Mouse (Mus musculus): ENCODE measurements around the gene Gm42906. TPM values are rescaled to one million over a fixed set of nuclear protein-coding genes. Genes with fewer than 3 reads are reported as not detected.

The Gm42906 gene
- polyA plus RNA-seq, 1 experiment = not detected

- no peak overlapping the region for H3K4me3 ChIP-seq (ENCODE audit: insufficient read depth, low read depth, low read length)
- H3K4me1 ChIP-seq (ENCODE audit: control insufficient read depth, insufficient read depth, low read length) = no peaks in the 10 kb centered on the region; the same call in 1 of the 2 replicates
- WGBS = 55% methylated on average over 7 of the region's 7 CpGs
- TF ChIP-seq CTCF (IDR thresholded peaks at IDR 0.05; ENCODE audit: insufficient read depth, low read depth, low read length) (no peak), POLR2A (IDR thresholded peaks at IDR 0.05; ENCODE audit: insufficient read depth, low read depth, low read length) (no peak)
- H3K27ac ChIP-seq (ENCODE audit: insufficient read depth, low read depth, low read length) = no peak overlapping the region
Measured at GRCm38 (mm10) chr5:151037871-151038270, 390.1 kb downstream of the Gm42906 start.

- no peaks in the 10 kb centered on the region; the same call in 1 of the 2 replicates for H3K4me1 ChIP-seq (ENCODE audit: control insufficient read depth, insufficient read depth, low read length)
- no peak overlapping the region for H3K27ac ChIP-seq (ENCODE audit: insufficient read depth, low read depth, low read length)
- no peak for TF ChIP-seq POLR2A (IDR thresholded peaks at IDR 0.05; ENCODE audit: insufficient read depth, low read depth, low read length)
- TF ChIP-seq CTCF (IDR thresholded peaks at IDR 0.05; ENCODE audit: insufficient read depth, low read depth, low read length) = no peak
- 54% methylated on average over 9 of the region's 9 CpGs for WGBS
- no peak overlapping the region for H3K4me3 ChIP-seq (ENCODE audit: insufficient read depth, low read depth, low read length)
Measured at GRCm38 (mm10) chr5:151034715-151035512, 393.0 kb downstream of the Gm42906 start.

- no peak overlapping the region for H3K27ac ChIP-seq (ENCODE audit: insufficient read depth, low read depth, low read length)
- peaks cover 5% of the 10 kb centered on the region for H3K4me1 ChIP-seq (ENCODE audit: control insufficient read depth, insufficient read depth, low read length)
- WGBS = 71% methylated on average over 6 of the region's 6 CpGs
- H3K4me3 ChIP-seq (ENCODE audit: insufficient read depth, low read depth, low read length) = no peak overlapping the region
- TF ChIP-seq CTCF (IDR thresholded peaks at IDR 0.05; ENCODE audit: insufficient read depth, low read depth, low read length) (no peak), POLR2A (IDR thresholded peaks at IDR 0.05; ENCODE audit: insufficient read depth, low read depth, low read length) (no peak)
Measured at GRCm38 (mm10) chr5:151028906-151029305, 399.1 kb downstream of the Gm42906 start.

GRCm38 (mm10) chr5:151027171-151027570 is 400.8 kb downstream of the Gm42906 start:
- H3K27ac ChIP-seq (ENCODE audit: insufficient read depth, low read depth, low read length) = no peak overlapping the region
- TF ChIP-seq CTCF (IDR thresholded peaks at IDR 0.05; ENCODE audit: insufficient read depth, low read depth, low read length) (no peak), POLR2A (IDR thresholded peaks at IDR 0.05; ENCODE audit: insufficient read depth, low read depth, low read length) (no peak)
- 30% methylated on average over 7 of the region's 7 CpGs for WGBS
- H3K4me3 ChIP-seq (ENCODE audit: insufficient read depth, low read depth, low read length) = no peak overlapping the region
- H3K4me1 ChIP-seq (ENCODE audit: control insufficient read depth, insufficient read depth, low read length) = peaks cover 12% of the 10 kb centered on the region

- no peak overlapping the region for H3K27ac ChIP-seq (ENCODE audit: insufficient read depth, low read depth, low read length)
- 91% methylated on average over 4 of the region's 4 CpGs for WGBS
Measured at GRCm38 (mm10) chr5:151026069-151026468, 401.9 kb downstream of the Gm42906 start.

GRCm38 (mm10) chr5:151024483-151024882 is 403.5 kb downstream of the Gm42906 start:
- H3K4me3 ChIP-seq (ENCODE audit: insufficient read depth, low read depth, low read length) = no peak overlapping the region
- H3K4me1 ChIP-seq (ENCODE audit: control insufficient read depth, insufficient read depth, low read length) = peaks cover 22% of the 10 kb centered on the region
- 92% methylated on average over 2 of the region's 2 CpGs for WGBS
- TF ChIP-seq CTCF (IDR thresholded peaks at IDR 0.05; ENCODE audit: insufficient read depth, low read depth, low read length) (no peak), POLR2A (IDR thresholded peaks at IDR 0.05; ENCODE audit: insufficient read depth, low read depth, low read length) (no peak)
- no peak overlapping the region for H3K27ac ChIP-seq (ENCODE audit: insufficient read depth, low read depth, low read length)

More at GRCm38 (mm10) chr5:151026069-151026468, 401.9 kb downstream of the Gm42906 start:
- no peak overlapping the region for H3K4me3 ChIP-seq (ENCODE audit: insufficient read depth, low read depth, low read length)
- no peak for TF ChIP-seq CTCF (IDR thresholded peaks at IDR 0.05; ENCODE audit: insufficient read depth, low read depth, low read length)
- TF ChIP-seq POLR2A (IDR thresholded peaks at IDR 0.05; ENCODE audit: insufficient read depth, low read depth, low read length) = no peak
- peaks cover 14% of the 10 kb centered on the region for H3K4me1 ChIP-seq (ENCODE audit: control insufficient read depth, insufficient read depth, low read length)

GRCm38 (mm10) chr5:151023461-151023860 is 404.5 kb downstream of the Gm42906 start:
- H3K4me3 ChIP-seq (ENCODE audit: insufficient read depth, low read depth, low read length) = no peak overlapping the region
- TF ChIP-seq POLR2A (IDR thresholded peaks at IDR 0.05; ENCODE audit: insufficient read depth, low read depth, low read length) = no peak
- TF ChIP-seq CTCF (IDR thresholded peaks at IDR 0.05; ENCODE audit: insufficient read depth, low read depth, low read length) = no peak
- H3K27ac ChIP-seq (ENCODE audit: insufficient read depth, low read depth, low read length) = no peak overlapping the region
- WGBS = 18% methylated on average over 8 of the region's 8 CpGs
- H3K4me1 ChIP-seq (ENCODE audit: control insufficient read depth, insufficient read depth, low read length) = peaks cover 22% of the 10 kb centered on the region

- H3K27ac ChIP-seq (ENCODE audit: insufficient read depth, low read depth, low read length) = no peak overlapping the region
- no peak for TF ChIP-seq POLR2A (IDR thresholded peaks at IDR 0.05; ENCODE audit: insufficient read depth, low read depth, low read length)
- no peak for TF ChIP-seq CTCF (IDR thresholded peaks at IDR 0.05; ENCODE audit: insufficient read depth, low read depth, low read length)
- 31% methylated on average over 1 of the region's 1 CpGs for WGBS
- H3K4me1 ChIP-seq (ENCODE audit: control insufficient read depth, insufficient read depth, low read length) = peaks cover 22% of the 10 kb centered on the region
- no peak overlapping the region for H3K4me3 ChIP-seq (ENCODE audit: insufficient read depth, low read depth, low read length)
Measured at GRCm38 (mm10) chr5:151022939-151023338, 405.0 kb downstream of the Gm42906 start.

GRCm38 (mm10) chr5:151022026-151022425 is 405.9 kb downstream of the Gm42906 start:
- 70% methylated on average over 7 of the region's 7 CpGs for WGBS
- H3K27ac ChIP-seq (ENCODE audit: insufficient read depth, low read depth, low read length) = no peak overlapping the region
- H3K4me3 ChIP-seq (ENCODE audit: insufficient read depth, low read depth, low read length) = no peak overlapping the region
- H3K4me1 ChIP-seq (ENCODE audit: control insufficient read depth, insufficient read depth, low read length) = peaks cover 22% of the 10 kb centered on the region
- TF ChIP-seq CTCF (IDR thresholded peaks at IDR 0.05; ENCODE audit: insufficient read depth, low read depth, low read length) = no peak
- no peak for TF ChIP-seq POLR2A (IDR thresholded peaks at IDR 0.05; ENCODE audit: insufficient read depth, low read depth, low read length)

Measured in olfactory bulb, adult 2 months (tissue).